Mouse (Mus musculus): ENCODE data around the gene Pip4k2b.
"Not testable (repeated sequence)": the region's sequence is repeated elsewhere in the genome, so short reads cannot be mapped to it uniquely, and the experiment has no call there.

The Pip4k2b gene

DNA sequence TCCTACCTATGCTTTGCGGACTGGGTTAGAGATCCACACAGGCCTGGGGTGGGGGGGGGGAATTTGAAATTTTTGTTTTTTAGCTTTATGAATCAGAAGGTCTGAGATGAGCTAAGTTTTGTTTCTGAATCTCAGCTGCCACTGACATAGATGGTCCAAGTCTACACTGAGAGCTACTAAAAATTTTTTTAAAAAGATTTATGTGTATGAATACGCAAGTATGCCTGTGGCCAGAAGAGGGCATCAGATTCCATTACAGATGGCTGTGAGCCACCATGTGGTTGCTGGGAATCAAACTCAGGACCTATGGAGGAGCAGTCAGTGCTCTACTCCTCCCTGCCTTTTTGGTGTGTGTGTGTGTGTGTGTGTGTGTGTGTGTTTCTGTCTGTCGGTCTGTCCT, 30.1 kb downstream of the Pip4k2b start:
- no peak for DNase-seq

DNA sequence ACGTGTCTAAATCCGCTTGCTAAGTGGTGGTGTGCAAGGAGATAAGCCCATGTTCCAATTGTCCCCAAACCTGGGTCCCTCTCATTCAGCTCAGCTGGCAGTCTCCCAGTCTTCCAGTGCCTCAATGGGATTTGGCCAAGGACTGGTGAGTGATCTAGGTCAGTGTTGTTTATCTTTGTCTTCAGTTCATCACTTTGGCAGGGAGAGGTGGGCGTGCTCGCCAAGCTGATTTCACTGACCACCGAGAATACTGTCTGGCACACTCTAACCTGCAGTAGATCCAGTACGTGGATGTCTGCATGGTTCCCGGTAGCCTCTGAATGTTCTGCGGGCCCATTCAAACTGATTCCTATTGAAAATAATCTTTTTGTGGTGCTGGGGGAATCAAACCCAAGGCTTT, 30.6 kb downstream of the Pip4k2b start:
- no peak for DNase-seq

DNA sequence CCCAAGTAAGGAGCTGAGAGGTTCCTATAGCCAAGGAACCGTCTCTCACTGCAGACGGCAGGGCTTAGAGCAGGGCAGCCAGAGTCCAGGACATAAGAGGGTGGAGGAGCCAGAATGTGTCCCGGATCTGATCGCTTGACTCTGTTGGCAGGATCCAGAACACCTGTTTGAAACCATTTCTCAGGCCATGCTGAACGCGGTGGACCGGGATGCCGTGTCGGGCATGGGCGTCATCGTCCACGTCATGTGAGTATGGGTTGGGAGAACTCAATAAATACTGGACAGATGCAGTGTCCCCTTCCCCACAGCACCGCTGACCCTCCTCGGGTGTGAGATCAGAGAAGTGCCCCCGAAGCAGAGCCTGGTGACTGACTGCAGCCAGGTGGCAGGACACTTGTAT, 32.2 kb downstream of the Pip4k2b start:
- no peak for DNase-seq

DNA sequence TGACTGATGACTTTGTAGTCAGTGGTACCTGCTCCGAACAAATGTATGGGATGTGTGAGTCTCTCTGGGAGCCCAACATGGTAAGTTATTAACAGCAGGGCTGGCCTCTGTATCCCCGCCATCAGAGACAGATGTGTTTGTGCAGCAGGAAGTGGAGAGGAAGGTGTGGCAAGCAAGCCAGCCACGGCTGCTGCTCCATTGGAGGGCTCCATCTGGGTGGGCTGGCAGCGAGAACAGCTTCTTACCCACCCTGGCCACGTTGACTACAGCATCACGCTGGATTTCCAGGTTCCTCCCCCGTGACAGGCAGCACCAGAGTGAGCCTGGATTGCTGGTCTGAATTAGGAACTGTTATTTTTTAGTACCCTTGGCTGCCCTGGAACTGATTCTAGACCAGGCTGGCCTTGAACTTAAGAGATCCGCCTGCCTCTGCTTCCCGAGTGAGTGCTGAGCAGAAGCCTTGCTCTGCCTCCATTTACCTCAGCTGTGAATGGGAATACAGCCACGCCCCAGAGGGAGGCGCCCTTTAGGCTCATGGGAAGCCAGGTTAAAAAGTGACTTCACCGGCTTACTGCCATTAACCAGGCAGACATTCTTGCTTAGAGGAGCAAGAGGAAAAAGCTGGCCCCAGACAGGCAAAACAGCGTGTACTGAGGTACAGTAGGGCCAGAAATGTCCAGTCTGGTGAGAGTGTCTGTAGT, 33.2 kb downstream of the Pip4k2b start:
- no peak for DNase-seq

DNA sequence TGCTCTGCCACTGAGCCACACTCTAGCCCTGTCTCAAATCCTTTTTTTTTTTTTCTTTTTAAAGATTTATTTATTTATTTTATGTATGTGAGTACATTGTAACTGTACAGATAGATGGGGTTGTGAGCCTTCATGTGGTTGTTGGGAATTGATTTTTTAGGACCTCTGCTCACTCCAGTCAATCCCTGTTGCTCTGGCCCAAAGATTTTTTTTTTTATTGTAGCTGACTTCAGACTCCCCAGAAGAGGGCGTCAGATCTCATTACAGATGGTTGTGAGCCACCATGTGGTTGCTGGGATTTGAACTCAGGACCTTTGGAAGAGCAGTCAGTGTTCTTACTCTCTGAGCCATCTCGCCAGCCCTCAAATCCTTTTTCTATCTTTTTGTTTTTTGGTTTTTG, 34.4 kb downstream of the Pip4k2b start:
- not testable (repeated sequence) for DNase-seq

DNA sequence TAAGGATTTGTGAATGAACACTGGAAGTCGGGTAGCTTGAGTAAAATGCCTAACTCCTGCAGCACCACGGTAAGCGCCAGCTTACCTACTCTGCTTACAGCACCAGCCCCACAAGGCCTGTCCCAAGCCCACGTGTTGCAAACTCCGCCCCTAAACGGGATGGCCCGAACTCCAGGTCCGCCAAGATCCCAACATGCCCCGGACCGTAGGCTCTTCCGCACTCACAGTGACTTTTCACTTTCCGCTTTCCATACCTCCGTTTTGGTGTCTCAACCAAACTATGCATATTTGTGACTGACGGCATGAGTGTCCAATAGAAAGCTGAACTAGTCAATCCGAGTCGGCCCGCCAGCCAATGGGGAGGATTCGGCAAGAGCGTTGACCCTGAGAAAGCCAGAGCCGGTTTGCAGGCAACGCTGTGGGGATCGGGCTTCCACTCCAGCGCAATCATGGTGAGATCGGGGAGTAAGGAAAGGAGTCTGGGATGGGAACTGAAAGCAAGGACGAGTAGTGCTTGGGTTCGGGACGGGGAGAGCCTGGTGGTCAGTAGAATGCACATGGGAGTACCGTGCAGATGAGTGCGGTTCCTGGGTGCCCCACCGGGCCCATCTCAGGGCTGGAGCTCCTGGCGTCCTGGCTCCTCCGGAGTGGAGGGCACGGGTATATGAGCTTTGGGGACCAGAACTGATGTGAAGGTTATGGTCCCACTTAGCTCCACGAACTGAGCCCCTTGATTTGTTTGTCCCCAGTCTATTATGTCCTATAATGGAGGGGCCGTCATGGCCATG, 41.3 kb downstream of the Pip4k2b start, which contains the start of gene Psmb3:
TSS of gene Psmb3 (plus strand) at position 361 of the 788 bp plus-strand sequence.
- peak; percentile 96 for DNase-seq

DNA sequence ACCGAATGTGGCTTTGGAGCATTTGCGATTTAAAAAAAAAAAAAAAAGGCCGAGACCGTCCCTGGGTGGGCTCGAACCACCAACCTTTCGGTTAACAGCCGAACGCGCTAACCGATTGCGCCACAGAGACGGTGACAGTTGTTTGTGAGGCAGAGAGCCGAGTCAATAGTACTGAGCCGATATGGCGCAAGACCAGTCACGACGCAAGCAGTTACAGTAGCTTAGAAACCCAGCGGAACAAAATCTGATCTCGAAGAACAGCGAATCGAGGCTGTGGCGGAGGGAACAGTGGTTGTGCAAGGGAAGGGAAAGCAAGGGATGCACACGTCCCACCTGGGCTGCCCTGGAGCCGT, 42.1 kb downstream of the Pip4k2b start:
- DNase-seq: peak; percentile 83

DNA sequence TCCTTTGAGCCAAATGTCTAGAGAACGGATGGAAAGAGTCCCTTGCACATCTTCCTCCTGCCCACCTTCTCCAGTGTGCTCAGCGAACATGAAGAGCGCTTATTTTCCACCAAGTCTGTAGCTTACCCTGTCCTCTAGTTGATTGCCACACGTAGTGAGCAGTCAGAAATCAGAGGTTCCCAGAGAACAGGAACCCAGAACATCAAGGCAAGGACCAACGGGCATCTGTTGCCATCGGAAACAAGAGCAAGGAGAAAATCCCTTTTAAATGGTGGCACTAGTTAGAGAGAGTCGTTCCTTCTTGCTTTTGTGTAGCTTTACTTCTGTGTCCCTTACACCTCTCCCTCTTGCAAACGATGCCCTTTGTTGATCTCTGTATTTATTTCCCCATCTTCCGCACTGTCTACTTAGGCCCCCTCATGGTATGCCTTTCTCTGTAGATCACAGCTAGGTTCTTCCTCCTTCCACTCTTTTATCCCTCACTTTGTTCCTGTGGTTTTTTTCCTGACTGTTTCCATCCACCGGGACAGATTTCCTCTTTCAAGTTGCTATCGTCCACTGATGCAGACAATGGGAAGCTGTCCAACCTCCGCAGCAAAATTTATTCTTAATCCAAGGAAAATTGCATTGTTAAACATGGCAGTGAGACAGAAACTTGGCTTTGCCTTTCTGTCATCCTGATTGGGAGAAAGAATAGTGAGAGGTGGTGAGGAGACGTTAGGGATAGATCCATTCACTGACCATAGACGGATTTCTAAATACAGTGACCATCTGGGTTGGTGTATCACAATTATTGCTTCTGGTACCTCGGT, 42.7 kb downstream of the Pip4k2b start:
- no peak for DNase-seq

DNA sequence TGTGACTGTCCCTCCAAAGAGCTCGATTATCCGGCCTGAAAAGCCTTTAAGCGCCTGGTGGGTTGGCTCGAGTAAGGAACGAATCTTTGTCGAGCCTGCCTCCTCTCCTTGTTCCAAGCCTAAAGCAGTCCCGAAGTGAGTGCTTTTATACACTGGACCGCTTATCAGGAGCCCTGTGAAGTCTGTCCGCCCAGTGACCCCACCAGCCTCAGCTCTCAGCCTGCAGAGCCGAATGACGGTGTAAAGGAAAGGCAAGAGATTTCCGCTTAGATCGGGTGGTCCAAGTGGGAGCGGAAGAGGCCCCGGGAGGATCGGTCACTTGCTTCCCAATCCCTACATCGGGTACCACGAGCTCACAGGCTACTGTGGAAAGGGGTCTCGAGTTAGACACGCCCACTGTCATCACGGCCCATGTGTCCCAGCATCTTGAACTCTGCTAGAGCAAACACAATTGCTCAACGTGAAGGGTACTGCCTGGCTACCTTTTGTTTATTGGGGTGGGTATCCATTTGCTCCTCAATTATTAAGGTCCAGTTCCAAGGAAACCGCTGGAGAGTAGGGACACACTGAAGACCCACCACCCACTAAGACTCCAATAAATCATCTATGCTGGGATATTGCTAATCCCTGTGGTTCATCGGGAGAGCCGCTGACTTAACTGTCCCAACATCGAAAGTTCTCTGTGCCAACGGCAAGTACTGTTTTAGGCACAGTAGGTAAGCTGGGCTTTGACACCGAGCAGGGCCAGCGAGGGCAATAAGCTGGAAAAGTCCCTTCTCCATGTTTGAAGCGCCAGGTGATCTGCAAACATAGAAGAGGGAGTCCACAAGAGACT, 43.5 kb downstream of the Pip4k2b start:
- peak; percentile 31 for DNase-seq

DNA sequence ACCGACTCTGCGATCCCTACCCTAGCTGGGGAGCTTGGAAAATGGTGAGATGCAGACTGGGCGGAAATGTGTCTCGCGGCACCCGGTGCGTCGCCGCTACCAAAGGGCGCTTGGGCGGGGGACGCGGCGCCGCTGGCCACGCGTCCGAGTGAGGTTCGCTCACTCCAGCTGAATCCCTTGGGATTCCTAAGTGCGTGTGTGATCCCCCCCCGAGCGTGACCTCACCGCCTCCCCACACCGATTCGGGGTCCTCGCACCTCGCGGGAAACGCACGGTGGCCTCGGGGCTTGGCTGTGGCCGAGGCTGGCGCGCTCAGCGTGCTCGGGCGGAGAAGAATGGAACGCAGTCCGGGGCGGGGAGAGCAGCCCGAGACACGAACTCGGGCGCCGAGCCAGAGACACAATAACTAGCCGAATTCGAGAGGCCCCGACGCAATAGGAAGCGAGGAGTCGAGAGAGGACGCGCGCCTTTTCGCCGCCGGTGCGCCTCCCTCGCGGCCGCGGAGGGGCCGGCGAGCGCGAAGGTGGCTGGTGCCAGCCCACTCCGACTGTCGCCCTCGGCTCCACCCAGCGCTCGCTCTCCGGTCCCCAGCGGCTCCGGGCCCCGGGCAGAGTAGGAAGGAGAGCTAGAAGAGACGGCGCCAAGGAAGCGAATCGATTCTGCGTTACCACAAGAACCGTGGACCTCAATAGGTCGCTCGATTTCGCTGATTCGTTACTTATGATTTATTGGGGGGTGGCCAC, 44.3 kb downstream of the Pip4k2b start, which contains the start of gene Pcgf2:
TSS of gene Pcgf2 (minus strand) at position 495 of the 743 bp plus-strand sequence.
- peak; percentile 44 for DNase-seq

DNA sequence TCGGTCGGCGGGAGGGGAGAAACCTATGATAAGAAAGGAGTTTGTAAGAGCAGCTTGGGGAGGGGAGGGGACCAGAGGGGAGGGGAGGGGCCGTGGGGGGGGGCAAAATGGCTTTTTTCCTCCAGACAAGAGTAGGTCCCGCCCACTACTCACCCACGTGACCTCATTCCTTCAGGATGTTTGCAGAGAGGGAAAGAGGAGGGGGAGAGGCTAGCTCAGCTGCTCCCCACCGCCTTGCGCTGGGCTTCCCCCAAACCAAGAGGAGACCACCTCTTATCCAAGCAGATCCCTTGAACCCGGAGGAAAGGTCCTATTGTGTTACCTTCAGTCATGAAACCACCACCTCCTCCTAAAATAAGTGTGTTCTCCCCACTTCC, 44.9 kb downstream of the Pip4k2b start:
- DNase-seq: peak; percentile 81

DNA sequence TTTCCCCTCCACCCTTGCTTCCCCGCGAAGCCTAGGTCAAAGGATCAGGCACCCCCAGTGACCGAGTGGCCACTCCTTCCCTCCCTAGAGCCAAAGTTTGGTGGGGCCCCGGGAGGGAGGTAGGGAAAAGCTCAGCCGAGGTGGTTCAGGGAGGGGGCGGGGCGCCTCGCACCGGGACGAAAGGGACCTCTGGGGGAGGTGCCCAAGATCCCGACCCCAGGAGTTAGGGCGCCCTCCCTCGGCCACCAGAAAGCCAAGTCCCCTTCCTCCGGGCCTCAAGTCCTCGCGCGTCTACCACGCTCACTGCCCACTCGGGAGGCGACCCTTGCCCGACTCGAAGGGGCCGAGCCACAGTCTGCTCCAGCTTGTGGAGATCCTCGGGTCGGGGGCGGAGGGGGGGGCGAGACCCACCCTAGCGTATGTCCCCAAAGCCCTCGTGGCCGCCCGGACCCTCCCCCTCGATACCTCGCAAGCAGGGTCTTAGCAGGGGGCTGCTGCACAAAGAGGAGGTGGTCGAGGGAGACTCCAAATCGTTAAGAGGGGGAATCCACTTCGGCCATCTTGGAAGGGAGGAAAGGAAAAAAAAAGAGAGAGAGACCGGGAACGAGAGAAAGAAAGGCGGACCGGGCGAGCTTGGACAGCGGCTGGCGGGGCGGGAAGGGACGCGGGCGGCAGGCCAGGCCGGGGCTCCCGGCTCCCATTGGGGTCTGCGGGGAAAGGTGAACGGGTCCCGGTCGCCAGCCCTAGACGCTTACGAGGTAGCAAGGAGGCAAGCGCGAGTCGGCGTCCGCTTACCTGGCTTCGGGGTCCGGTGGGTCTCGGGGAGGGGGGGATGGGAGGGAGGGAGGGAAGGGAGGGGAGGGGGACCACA, 45.5 kb downstream of the Pip4k2b start:
- DNase-seq: peak; percentile 75

DNA sequence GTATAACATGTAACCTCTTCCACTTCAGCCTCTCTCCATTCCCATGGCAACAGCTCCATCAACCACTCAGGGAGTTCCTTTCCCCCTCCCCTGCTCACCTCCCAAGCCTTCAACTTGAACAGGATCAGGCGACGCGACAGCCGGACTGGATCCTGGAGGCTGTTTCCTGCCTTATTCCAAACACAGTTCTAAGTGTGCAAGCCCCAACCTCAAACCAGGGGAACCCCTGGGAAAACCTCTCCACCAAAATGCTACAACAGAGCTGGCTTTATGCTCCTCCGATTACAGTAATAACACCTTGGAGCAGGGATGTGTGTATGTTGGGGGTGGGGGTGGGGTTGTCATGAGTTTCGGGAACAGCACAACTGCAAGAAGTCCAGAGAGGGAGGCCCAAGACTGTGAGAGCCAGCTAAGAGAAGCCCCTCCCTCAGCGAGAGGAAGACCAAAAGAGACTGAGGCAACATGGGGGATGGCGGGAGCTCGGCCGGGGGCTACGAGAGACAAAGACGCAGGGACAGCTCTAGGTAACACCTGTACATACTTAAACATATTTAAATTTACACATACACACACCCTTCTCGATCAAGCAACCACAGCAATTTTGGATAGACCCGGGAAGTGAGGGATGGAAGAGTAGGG, 46.5 kb downstream of the Pip4k2b start:
- DNase-seq: no peak

DNA sequence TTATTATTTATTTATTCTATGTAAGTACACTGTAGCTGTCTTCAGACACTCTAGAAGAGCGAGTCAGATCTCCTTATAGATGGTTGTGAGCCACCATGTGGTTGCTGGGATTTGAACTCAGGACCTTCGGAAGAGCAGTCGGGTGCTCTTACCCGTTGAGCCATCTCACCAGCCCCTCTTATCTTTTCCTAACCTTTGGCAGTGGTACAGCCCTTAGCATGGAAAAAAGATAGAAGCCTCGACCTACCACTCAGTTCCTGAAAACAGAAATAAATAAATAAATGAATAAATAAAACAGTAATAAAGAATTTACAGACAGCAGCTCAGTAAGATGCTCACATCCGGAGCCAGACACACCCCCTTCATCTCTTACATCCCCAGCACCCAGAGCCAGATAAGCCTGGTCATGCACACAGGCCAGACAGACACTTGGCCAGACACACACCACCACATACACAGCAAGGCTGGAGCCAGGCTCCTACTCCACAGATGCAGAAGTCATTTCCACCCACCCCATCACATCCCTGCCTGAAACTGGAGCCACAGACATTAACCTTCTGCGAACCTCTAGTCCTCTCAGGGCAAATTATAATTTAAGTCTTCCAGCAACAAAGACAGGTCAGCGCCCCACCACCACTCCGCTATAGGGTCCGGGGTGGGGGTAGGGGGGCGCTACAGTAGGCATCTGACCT, 47.2 kb downstream of the Pip4k2b start:
- DNase-seq: no peak

DNA sequence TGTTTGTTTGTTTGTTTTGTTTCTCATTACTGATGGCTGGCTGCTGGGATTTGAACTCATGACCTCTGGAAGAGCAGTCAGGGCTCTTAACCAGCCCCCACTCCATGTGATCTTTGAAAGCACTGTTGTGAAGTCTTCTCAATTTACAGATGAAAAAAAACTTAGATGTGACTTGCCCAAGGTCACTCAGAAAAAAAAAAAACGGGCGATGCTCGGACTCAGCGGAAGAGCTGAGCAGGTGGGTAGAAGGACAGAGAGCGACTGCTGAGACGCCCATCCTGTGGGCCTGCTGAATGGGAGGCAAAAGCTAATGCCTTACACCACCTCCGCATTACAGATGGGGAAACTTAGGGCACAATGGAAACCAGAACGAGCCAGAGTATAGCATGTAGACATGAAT, 47.8 kb downstream of the Pip4k2b start:
- DNase-seq: no peak

DNA sequence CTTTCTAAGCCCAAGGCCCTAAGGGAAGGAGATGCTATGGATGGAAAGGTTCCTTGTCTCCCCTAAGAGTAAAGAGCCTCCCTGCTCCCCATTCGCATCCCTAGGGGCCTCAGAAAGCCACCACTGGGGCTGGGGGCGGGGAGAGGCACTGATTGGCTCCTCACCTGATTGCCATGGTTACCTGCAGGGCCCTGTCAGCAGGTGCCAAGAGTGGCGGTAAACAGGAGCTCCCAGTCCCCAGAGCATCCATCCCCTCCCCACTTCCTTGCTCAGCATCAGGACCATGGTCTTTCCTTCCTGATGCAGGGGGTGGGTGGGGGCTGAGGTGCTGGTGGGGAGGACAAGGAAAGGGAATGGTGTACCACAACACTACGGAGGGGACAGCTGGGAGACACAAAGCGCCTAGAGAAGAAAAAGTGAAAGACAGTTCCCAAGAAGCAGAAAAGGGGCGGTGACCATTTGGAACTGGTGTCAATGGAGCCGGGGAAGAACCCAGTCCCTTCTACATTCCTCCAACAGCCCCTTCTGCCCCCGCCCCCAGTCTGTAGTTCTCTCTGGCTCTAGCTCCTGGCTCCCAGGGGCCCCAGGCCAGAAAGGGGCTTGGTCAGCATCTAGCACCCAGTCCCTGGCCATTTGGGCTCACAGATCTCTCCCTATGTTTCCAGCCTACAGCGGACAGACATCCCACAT, 48.6 kb downstream of the Pip4k2b start:
- no peak for DNase-seq

DNA sequence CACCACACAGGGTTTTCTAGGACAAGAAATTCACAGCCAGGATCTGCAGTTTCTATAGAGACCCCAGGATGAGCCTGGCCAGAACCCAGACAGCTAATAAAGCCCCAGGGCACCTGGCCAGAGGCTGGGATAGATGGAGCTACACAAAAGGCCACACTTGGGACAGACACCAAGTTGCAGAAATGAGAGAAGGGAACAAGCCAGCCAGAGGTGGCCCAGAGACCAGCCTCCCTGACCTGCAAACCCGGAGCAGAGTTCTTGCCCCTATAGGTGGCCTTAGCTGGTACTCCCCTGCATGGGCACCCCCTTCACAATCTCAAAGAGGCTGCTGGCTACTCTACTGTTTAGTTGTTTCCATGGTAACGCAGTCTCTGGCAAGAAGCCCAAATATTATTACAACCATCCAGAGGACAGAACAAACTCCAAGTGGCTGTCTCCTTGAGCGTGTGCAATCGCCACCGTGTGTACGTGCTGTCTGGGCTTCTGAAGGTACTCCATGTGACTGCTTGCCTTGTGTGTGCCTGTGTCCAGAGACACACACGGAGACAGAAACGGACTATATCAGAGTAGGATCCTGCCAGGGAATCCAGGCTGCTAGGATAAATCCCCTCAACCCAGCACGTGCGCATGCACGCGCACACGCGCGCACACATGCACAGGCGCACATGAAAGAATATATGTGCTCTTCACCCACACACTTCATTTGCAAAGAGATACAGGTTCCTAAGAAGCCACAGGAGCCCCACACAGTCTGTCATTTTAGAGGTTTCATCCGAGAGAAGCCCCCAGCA, 49.4 kb downstream of the Pip4k2b start:
- DNase-seq: no peak

DNA sequence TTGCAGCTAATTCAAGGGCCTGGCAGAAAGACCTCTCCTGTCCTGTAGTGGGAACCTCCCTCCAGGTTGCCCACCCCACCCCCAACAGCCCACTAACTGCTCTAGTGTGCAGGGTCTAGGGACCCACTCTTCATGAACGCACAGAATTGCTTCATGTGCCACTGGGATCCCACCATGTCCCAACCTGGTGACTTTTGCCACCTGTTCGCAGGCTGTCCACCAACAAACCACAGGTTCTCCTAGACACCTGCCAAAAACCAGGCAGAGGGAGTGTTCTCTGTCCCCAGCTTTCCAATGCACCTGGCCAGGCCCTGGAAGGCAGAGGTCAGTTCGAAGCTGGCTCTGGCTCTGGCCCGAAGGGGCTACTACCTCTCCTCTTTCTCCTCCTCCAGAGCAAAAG, 50.1 kb downstream of the Pip4k2b start:
- no peak for DNase-seq
